Mouse (Mus musculus): ENCODE measurements at regions not wholly inside any gene's neighbourhood (a gene's known extent, or its start where the extent isn't known, plus 50 kb on each side); places are given as distances from the start of the nearest gene placed in this dataset.
A peak's percentile ranks its signal among the peaks of the same experiment; 100 is the strongest.

- no peak overlapping the region for H3K4me3 ChIP-seq (ENCODE audit: low read depth, low read length)
- H3K9me3 ChIP-seq (replicated peaks; ENCODE audit: control insufficient read depth, insufficient read depth, low read length, poor library complexity, severe bottlenecking), result no peaks in the 10 kb centered on the region
- H3K4me1 ChIP-seq (ENCODE audit: control insufficient read depth, insufficient read depth, low read length), result no peaks in the 10 kb centered on the region
- no peak for TF ChIP-seq EP300 (IDR thresholded peaks at IDR 0.05; ENCODE audit: insufficient read depth, low read depth, low read length)
- no peaks in the 10 kb centered on the region for H3K27me3 ChIP-seq (ENCODE audit: control insufficient read depth, insufficient read depth, low read length, poor library complexity, severe bottlenecking)
- no peak overlapping the region for H3K9ac ChIP-seq (ENCODE audit: low read depth, poor library complexity, severe bottlenecking)
- H3K27ac ChIP-seq (ENCODE audit: insufficient read depth, low read length), result no peak overlapping the region
- no peaks in the 10 kb centered on the region for H3K36me3 ChIP-seq (ENCODE audit: control insufficient read depth, insufficient read depth, low read length, poor library complexity, severe bottlenecking)
Measured at GRCm38 (mm10) chr7:115210012-115210411, 466.5 kb downstream of the Insc start.

GRCm38 (mm10) chr7:115216838-115217237, 473.3 kb downstream of the Insc start:
- Histone ChIP-seq H3K9ac (ENCODE audit: low read depth, poor library complexity, severe bottlenecking) (no peak overlapping the region), H3K4me1 (ENCODE audit: control insufficient read depth, insufficient read depth, low read length) (no peaks in the 10 kb centered on the region), H3K27me3 (ENCODE audit: control insufficient read depth, insufficient read depth, low read length, poor library complexity, severe bottlenecking) (no peaks in the 10 kb centered on the region), H3K9me3 (replicated peaks; ENCODE audit: control insufficient read depth, insufficient read depth, low read length, poor library complexity, severe bottlenecking) (no peaks in the 10 kb centered on the region), H3K36me3 (ENCODE audit: control insufficient read depth, insufficient read depth, low read length, poor library complexity, severe bottlenecking) (no peaks in the 10 kb centered on the region), H3K4me3 (ENCODE audit: low read depth, low read length) (peak overlapping the region; percentile 29), H3K27ac (ENCODE audit: insufficient read depth, low read length) (no peak overlapping the region)
- TF ChIP-seq CTCF (IDR thresholded peaks at IDR 0.05; ENCODE audit: low read depth, low read length), result peak; percentile 70
- TF ChIP-seq EP300 (IDR thresholded peaks at IDR 0.05; ENCODE audit: insufficient read depth, low read depth, low read length), result no peak
- TF ChIP-seq POLR2A (IDR thresholded peaks at IDR 0.05; ENCODE audit: insufficient read depth, low read length), result no peak

- H3K27ac ChIP-seq (ENCODE audit: insufficient read depth, low read length), result no peak overlapping the region
- peak overlapping the region; percentile 29 for H3K4me3 ChIP-seq (ENCODE audit: low read depth, low read length)
- no peak for TF ChIP-seq CTCF (IDR thresholded peaks at IDR 0.05; ENCODE audit: low read depth, low read length)
- no peak for TF ChIP-seq EP300 (IDR thresholded peaks at IDR 0.05; ENCODE audit: insufficient read depth, low read depth, low read length)
- TF ChIP-seq POLR2A (IDR thresholded peaks at IDR 0.05; ENCODE audit: insufficient read depth, low read length), result no peak
- no peak overlapping the region for H3K9ac ChIP-seq (ENCODE audit: low read depth, poor library complexity, severe bottlenecking)
- H3K4me1 ChIP-seq (ENCODE audit: control insufficient read depth, insufficient read depth, low read length), result no peaks in the 10 kb centered on the region
- no peaks in the 10 kb centered on the region for H3K36me3 ChIP-seq (ENCODE audit: control insufficient read depth, insufficient read depth, low read length, poor library complexity, severe bottlenecking)
- no peaks in the 10 kb centered on the region for H3K9me3 ChIP-seq (replicated peaks; ENCODE audit: control insufficient read depth, insufficient read depth, low read length, poor library complexity, severe bottlenecking)
- H3K27me3 ChIP-seq (ENCODE audit: control insufficient read depth, insufficient read depth, low read length, poor library complexity, severe bottlenecking), result no peaks in the 10 kb centered on the region
Measured at GRCm38 (mm10) chr7:115217255-115217654, 473.8 kb downstream of the Insc start.

- Histone ChIP-seq H3K4me3 (ENCODE audit: low read depth, low read length) (no peak overlapping the region), H3K36me3 (ENCODE audit: control insufficient read depth, insufficient read depth, low read length, poor library complexity, severe bottlenecking) (no peaks in the 10 kb centered on the region), H3K27ac (ENCODE audit: insufficient read depth, low read length) (no peak overlapping the region), H3K27me3 (ENCODE audit: control insufficient read depth, insufficient read depth, low read length, poor library complexity, severe bottlenecking) (no peaks in the 10 kb centered on the region), H3K9me3 (replicated peaks; ENCODE audit: control insufficient read depth, insufficient read depth, low read length, poor library complexity, severe bottlenecking) (no peaks in the 10 kb centered on the region), H3K4me1 (ENCODE audit: control insufficient read depth, insufficient read depth, low read length) (no peaks in the 10 kb centered on the region), H3K9ac (ENCODE audit: low read depth, poor library complexity, severe bottlenecking) (no peak overlapping the region)
- TF ChIP-seq EP300 (IDR thresholded peaks at IDR 0.05; ENCODE audit: insufficient read depth, low read depth, low read length), result no peak
- no peak for TF ChIP-seq CTCF (IDR thresholded peaks at IDR 0.05; ENCODE audit: low read depth, low read length)
- TF ChIP-seq POLR2A (IDR thresholded peaks at IDR 0.05; ENCODE audit: insufficient read depth, low read length), result no peak
Measured at GRCm38 (mm10) chr7:115217712-115218111, 474.2 kb downstream of the Insc start.

DNA sequence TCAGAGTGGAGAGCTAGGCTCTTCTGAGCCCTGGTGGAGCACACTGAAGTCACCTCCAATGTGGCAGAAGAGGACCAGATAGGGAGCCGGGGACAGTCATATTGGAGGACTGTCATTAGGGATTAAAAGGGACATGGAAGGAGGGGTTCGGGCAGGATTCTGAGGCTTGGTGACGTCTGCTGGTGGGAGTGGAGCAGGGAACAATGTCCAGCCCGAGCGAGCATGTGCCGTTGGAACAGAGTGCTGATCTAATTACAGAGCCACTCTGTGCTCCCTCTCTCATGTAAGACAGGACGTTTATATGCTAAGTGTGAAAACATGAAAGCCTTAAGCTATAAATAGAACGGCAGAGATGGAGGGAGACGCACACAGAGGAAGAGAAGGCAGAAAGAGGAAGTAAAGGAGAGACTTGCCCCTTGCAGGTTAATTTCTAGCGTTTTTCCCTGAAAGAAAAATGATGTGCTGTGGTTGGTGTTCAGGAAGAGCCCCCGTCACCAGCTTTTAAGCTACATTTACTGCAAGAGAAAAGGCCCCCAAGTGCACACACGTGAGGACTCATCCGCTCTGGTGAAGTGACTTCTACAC, 475.2 kb downstream of the Insc start:
- H3K4me3 ChIP-seq (ENCODE audit: low read depth, low read length), result no peak overlapping the region

GRCm38 (mm10) chr7:115222642-115223041, 479.1 kb downstream of the Insc start:
- H3K4me3 ChIP-seq (ENCODE audit: low read depth, low read length), result no peak overlapping the region
- H3K36me3 ChIP-seq (ENCODE audit: control insufficient read depth, insufficient read depth, low read length, poor library complexity, severe bottlenecking), result no peaks in the 10 kb centered on the region
- TF ChIP-seq CTCF (IDR thresholded peaks at IDR 0.05; ENCODE audit: low read depth, low read length) (no peak), EP300 (IDR thresholded peaks at IDR 0.05; ENCODE audit: insufficient read depth, low read depth, low read length) (no peak), POLR2A (IDR thresholded peaks at IDR 0.05; ENCODE audit: insufficient read depth, low read length) (no peak)
- H3K9ac ChIP-seq (ENCODE audit: low read depth, poor library complexity, severe bottlenecking), result no peak overlapping the region
- H3K27ac ChIP-seq (ENCODE audit: insufficient read depth, low read length), result no peak overlapping the region
- no peaks in the 10 kb centered on the region for H3K4me1 ChIP-seq (ENCODE audit: control insufficient read depth, insufficient read depth, low read length)
- H3K27me3 ChIP-seq (ENCODE audit: control insufficient read depth, insufficient read depth, low read length, poor library complexity, severe bottlenecking), result no peaks in the 10 kb centered on the region
- H3K9me3 ChIP-seq (replicated peaks; ENCODE audit: control insufficient read depth, insufficient read depth, low read length, poor library complexity, severe bottlenecking), result no peaks in the 10 kb centered on the region

More for the DNA sequence above, 475.2 kb downstream of the Insc start:
- Histone ChIP-seq H3K9ac (ENCODE audit: low read depth, poor library complexity, severe bottlenecking) (no peak overlapping the region), H3K9me3 (replicated peaks; ENCODE audit: control insufficient read depth, insufficient read depth, low read length, poor library complexity, severe bottlenecking) (no peaks in the 10 kb centered on the region), H3K4me1 (ENCODE audit: control insufficient read depth, insufficient read depth, low read length) (no peaks in the 10 kb centered on the region), H3K27ac (ENCODE audit: insufficient read depth, low read length) (no peak overlapping the region), H3K36me3 (ENCODE audit: control insufficient read depth, insufficient read depth, low read length, poor library complexity, severe bottlenecking) (no peaks in the 10 kb centered on the region), H3K27me3 (ENCODE audit: control insufficient read depth, insufficient read depth, low read length, poor library complexity, severe bottlenecking) (no peaks in the 10 kb centered on the region)
- no peak for TF ChIP-seq CTCF (IDR thresholded peaks at IDR 0.05; ENCODE audit: low read depth, low read length)
- no peak for TF ChIP-seq POLR2A (IDR thresholded peaks at IDR 0.05; ENCODE audit: insufficient read depth, low read length)
- TF ChIP-seq EP300 (IDR thresholded peaks at IDR 0.05; ENCODE audit: insufficient read depth, low read depth, low read length), result no peak

Data from ES-Bruce4 (cell line).